Mouse (Mus musculus) midbrain, embryonic 13.5 days (tissue): ENCODE data around the gene Gm10840. TPM values are rescaled to one million over a fixed set of nuclear protein-coding genes. Genes with fewer than 3 reads are reported as not detected.
A peak's percentile ranks its signal among the peaks of the same experiment; 100 is the strongest.
"Not testable (repeated sequence)": the region's sequence is repeated elsewhere in the genome, so short reads cannot be mapped to it uniquely, and the experiment has no call there.

Source experiments
- ATAC-seq: fragments of 200-750 bp; cut with Nextera tagmentation; 2 replicates; pipeline ENCODE4 v1.8.0; 2017; ENCODE audit warnings: mild to moderate bottlenecking, moderate TSS enrichment, moderate library complexity
- H3K27ac ChIP-seq: fragments of 300-500 bp; sonication (generic); 2 replicates; pipeline ENCODE4 v1.5.1; 2015; ENCODE audit warnings: inconsistent platforms, mild to moderate bottlenecking, moderate library complexity
- H3K27me3 ChIP-seq: fragments of 300-500 bp; sonication (generic); 2 replicates; pipeline ENCODE4 v1.6.1; 2015; ENCODE audit warnings: mild to moderate bottlenecking, inconsistent platforms
- H3K36me3 ChIP-seq: fragments of 300-500 bp; sonication (generic); 2 replicates; pipeline ENCODE4 v1.6.1; 2015; ENCODE audit warnings: mild to moderate bottlenecking, inconsistent platforms
- H3K4me1 ChIP-seq: fragments of 300-500 bp; sonication (generic); replicated peaks from 2 replicates; pipeline ENCODE4 v1.6.1; 2015; ENCODE audit warnings: inconsistent platforms
- H3K4me2 ChIP-seq: fragments of 300-500 bp; sonication (generic); replicated peaks from 2 replicates; pipeline ENCODE4 v1.6.1; 2015; ENCODE audit warnings: moderate library complexity, mild to moderate bottlenecking, inconsistent platforms
- H3K4me3 ChIP-seq: fragments of 300-500 bp; sonication (generic); replicated peaks from 2 replicates; pipeline ENCODE4 v1.5.1; 2015; ENCODE audit warnings: mild to moderate bottlenecking, inconsistent platforms
- H3K9ac ChIP-seq: fragments of 300-500 bp; sonication (generic); replicated peaks from 2 replicates; pipeline ENCODE4 v1.6.1; 2015; ENCODE audit warnings: mild to moderate bottlenecking, inconsistent platforms
- H3K9me3 ChIP-seq: fragments of 300-500 bp; sonication (generic); 2 replicates; pipeline ENCODE4 v1.6.1; 2016; ENCODE audit warnings: mild to moderate bottlenecking, inconsistent platforms
- WGBS: fragments of 180-500 bp; shearing (Covaris S2); methylation state at CpG from one replicate; pipeline ENCODE4 v1.1.7; 2015; 5-methylcytosine and 5-hydroxymethylcytosine counted together
- polyA plus RNA-seq: library from polyadenylated mRNA; unstranded; fragments of >200 nt; fragmentation: Nextera tagmentation; extraction: Ambion mirVana; gene quantifications from 2 replicates; pipeline ENCODE4 v1.2.1, GENCODE M21; 2015

Gene Gm10840
- 1.7 TPM in 1 of 2 replicates, not detected in the other for polyA plus RNA-seq

- 24% methylated on average over 22 of the region's 22 CpGs for WGBS
- H3K4me2 ChIP-seq, result peak within 1 kb of the TSS; percentile 96
- no peaks in the 10 kb centered on the region for H3K27me3 ChIP-seq
- peaks cover 48% of the 10 kb centered on the region for H3K4me1 ChIP-seq
- peak within 1 kb of the TSS; percentile 96 for H3K9ac ChIP-seq
- peaks cover 54% of the 10 kb centered on the region for H3K36me3 ChIP-seq
- peak; percentile 54 for ATAC-seq
- H3K4me3 ChIP-seq, result peak within 1 kb of the TSS; percentile 83
- H3K27ac ChIP-seq, result peak within 1 kb of the TSS; percentile 98
- no peaks in the 10 kb centered on the region for H3K9me3 ChIP-seq
These were observed at the start of gene Gm10840, which contains the start of gene Limd2 for GRCm38 (mm10) chr11:106160841-106161721. TSS of gene Gm10840 (plus strand) at chr11:106160850. TSS of gene Limd2 (minus strand) at chr11:106160860.

- Histone ChIP-seq H3K27ac (no peak overlapping the region), H3K9ac (no peak overlapping the region), H3K27me3 (no peaks in the 10 kb centered on the region), H3K4me2 (no peak overlapping the region), H3K4me3 (no peak overlapping the region), H3K9me3 (no peaks in the 10 kb centered on the region), H3K4me1 (no peaks in the 10 kb centered on the region), H3K36me3 (peaks cover 29% of the 10 kb centered on the region)
- ATAC-seq, result no peak
These were observed 49.0 kb upstream of the Gm10840 start for GRCm38 (mm10) chr11:106111688-106112087.

DNA sequence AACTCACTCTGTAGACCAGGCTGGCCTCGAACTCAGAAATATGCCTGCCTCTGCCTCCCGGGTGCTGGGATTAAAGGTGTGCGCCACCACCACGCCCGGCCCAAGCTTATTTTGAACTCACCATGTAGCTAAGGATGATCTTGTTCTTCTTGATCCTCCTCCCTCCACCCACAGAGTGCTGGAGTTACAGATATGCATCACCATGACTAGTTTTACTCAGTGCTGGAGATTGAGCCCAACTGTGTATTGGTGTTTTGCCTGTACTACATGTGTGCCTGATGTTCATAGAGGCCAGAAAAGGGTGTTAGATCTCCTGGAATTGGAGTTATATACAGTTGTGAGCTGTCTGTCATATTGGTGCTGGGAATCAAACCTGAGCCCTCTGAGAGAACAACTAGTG lies 38.4 kb upstream of the Gm10840 start:
- Histone ChIP-seq H3K9me3 (no peaks in the 10 kb centered on the region), H3K36me3 (peaks cover 60% of the 10 kb centered on the region), H3K4me1 (no peaks in the 10 kb centered on the region), H3K4me3 (no peak overlapping the region), H3K27ac (no peak overlapping the region), H3K27me3 (no peaks in the 10 kb centered on the region), H3K9ac (no peak overlapping the region), H3K4me2 (no peak overlapping the region)
- ATAC-seq, result no peak
- WGBS, result 99% methylated on average over 5 of the region's 5 CpGs

DNA sequence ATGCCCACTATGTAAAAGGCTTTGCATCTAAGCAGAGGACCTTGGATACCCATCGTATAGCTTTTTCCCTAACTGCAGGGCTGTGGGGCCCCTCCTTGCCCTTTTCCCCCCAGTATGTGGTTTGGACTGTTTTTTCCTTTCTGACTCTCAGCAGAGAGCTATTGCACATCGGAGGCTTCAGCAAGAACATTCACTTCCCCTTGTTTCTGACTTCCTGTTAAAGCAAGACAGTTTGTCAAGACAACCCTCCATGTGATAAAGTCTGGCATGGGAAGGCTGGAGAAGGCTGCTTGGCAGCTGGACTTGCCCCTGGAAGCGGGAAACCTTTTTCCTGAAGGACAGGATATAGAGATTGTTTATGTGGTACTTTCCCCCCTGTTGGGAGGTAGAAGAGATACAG lies 37.9 kb upstream of the Gm10840 start:
- H3K4me2 ChIP-seq, result no peak overlapping the region
- ATAC-seq, result no peak
- H3K36me3 ChIP-seq, result peaks cover 55% of the 10 kb centered on the region
- no peak overlapping the region for H3K4me3 ChIP-seq
- no peak overlapping the region for H3K27ac ChIP-seq
- no peaks in the 10 kb centered on the region for H3K27me3 ChIP-seq
- no peaks in the 10 kb centered on the region for H3K4me1 ChIP-seq
- WGBS, result 94% methylated on average over 3 of the region's 3 CpGs
- no peaks in the 10 kb centered on the region for H3K9me3 ChIP-seq
- no peak overlapping the region for H3K9ac ChIP-seq

DNA sequence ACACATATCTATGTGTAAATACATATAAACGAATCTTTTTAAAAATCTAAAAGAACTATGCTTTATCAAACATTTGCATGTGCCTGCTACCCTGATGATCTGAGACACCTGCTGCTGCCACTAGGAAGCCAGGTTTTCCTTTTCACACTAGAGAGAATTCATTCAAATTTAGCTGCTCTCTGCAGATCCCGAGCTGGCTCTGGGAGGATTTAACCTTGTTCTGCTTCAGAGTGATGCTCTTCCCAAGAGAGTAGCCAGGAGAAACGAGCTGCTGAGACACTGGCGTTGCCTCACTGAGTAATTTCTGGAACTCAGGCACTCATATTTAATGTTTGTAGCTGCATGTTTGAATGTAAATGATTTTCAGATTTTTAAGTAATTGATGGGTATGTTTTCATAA lies 35.9 kb upstream of the Gm10840 start:
- no peak overlapping the region for H3K27ac ChIP-seq
- WGBS, result 75% methylated on average over 4 of the region's 4 CpGs
- H3K9me3 ChIP-seq, result no peaks in the 10 kb centered on the region
- H3K4me1 ChIP-seq, result no peaks in the 10 kb centered on the region
- H3K4me2 ChIP-seq, result no peak overlapping the region
- H3K9ac ChIP-seq, result no peak overlapping the region
- H3K27me3 ChIP-seq, result no peaks in the 10 kb centered on the region
- ATAC-seq, result no peak
- H3K4me3 ChIP-seq, result no peak overlapping the region
- peaks cover 50% of the 10 kb centered on the region for H3K36me3 ChIP-seq

GRCm38 (mm10) chr11:106125827-106126226 lies 34.8 kb upstream of the Gm10840 start:
- no peak for ATAC-seq
- Histone ChIP-seq H3K36me3 (peaks cover 57% of the 10 kb centered on the region), H3K4me1 (no peaks in the 10 kb centered on the region), H3K9ac (no peak overlapping the region), H3K9me3 (no peaks in the 10 kb centered on the region), H3K27me3 (no peaks in the 10 kb centered on the region), H3K4me3 (no peak overlapping the region), H3K27ac (no peak overlapping the region), H3K4me2 (no peak overlapping the region)
- 83% methylated on average over 1 of the region's 1 CpGs for WGBS

DNA sequence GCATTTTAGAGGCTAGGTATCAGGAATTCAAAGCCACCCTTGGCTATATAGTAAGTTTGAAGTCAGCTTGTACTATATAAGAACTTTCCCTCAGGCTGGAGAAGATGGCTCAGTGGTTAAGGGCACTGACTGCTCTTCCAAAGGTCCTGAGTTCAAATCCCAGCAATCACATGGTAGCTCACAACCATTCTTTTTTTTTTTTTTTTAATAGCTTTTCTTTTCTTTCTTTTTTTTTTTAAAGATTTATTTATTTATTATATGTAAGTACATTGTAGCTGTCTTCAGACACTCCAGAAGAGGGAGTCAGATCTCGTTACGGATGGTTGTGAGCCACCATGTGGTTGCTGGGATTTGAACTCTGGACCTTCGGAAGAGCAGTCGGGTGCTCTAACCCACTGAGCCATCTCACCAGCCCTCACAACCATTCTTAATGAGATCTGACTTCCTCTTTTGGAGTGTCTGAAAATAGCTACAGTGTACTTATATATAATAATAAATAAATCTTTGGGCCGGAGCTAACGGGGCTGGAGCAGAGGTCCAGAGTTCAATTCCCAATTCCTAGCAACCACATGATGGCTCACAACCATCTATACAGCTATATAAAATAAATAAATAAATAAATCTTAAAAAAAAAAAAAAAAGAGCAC lies 33.8 kb upstream of the Gm10840 start:
- H3K4me1 ChIP-seq, H3K4me3 ChIP-seq, H3K9ac ChIP-seq, ATAC-seq, H3K27me3 ChIP-seq, H3K9me3 ChIP-seq, H3K4me2 ChIP-seq, H3K27ac ChIP-seq: not testable (repeated sequence)
- WGBS, result 94% methylated on average over 4 of the region's 6 CpGs
- peaks cover 58% of the 10 kb centered on the region for H3K36me3 ChIP-seq

- 88% methylated on average over 1 of the region's 1 CpGs for WGBS
- ATAC-seq, result no peak
These were observed 31.2 kb upstream of the Gm10840 start for GRCm38 (mm10) chr11:106129477-106129876.

GRCm38 (mm10) chr11:106132516-106132915 lies 28.1 kb upstream of the Gm10840 start:
- no peak overlapping the region for H3K4me2 ChIP-seq
- no peak overlapping the region for H3K27ac ChIP-seq
- no peak overlapping the region for H3K4me3 ChIP-seq
- H3K9me3 ChIP-seq, result no peaks in the 10 kb centered on the region
- H3K9ac ChIP-seq, result no peak overlapping the region
- no peak for ATAC-seq
- peaks cover 12% of the 10 kb centered on the region for H3K4me1 ChIP-seq
- no peaks in the 10 kb centered on the region for H3K27me3 ChIP-seq
- H3K36me3 ChIP-seq, result peaks cover 34% of the 10 kb centered on the region
- WGBS, result 93% methylated on average over 5 of the region's 5 CpGs

More at GRCm38 (mm10) chr11:106129477-106129876, 31.2 kb upstream of the Gm10840 start:
- peaks cover 38% of the 10 kb centered on the region for H3K36me3 ChIP-seq
- H3K4me2 ChIP-seq, result no peak overlapping the region
- no peak overlapping the region for H3K4me3 ChIP-seq
- no peaks in the 10 kb centered on the region for H3K9me3 ChIP-seq
- no peak overlapping the region for H3K9ac ChIP-seq
- H3K4me1 ChIP-seq, result peaks cover 3% of the 10 kb centered on the region
- no peaks in the 10 kb centered on the region for H3K27me3 ChIP-seq
- no peak overlapping the region for H3K27ac ChIP-seq

GRCm38 (mm10) chr11:106134580-106135528 lies 25.8 kb upstream of the Gm10840 start:
- ATAC-seq, result peak; percentile 58; the same call in 1 of the 2 replicates
- no peak overlapping the region for H3K4me2 ChIP-seq
- 40% methylated on average over 8 of the region's 8 CpGs for WGBS

DNA sequence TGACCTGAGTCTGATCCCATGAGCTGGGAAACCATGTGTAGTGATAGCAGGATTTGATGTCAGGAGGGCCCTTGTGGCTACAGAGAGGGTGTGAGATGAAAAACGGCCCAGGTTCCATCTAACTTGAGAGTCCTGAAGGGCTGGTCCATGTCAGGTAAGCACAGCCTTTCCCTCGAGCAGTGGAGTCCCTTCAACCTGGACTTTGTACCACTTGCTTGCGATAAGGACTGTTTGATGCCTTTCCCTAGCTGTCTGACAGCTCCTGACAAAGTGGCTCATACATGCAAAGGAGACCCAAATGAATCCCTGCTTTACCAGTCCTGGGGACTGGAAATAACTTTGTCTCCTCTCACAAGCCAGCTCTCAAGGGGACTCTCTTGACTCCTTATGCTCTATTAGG lies 9.4 kb upstream of the Gm10840 start:
- WGBS, result 95% methylated on average over 3 of the region's 3 CpGs

More at GRCm38 (mm10) chr11:106134580-106135528, 25.8 kb upstream of the Gm10840 start:
- no peak overlapping the region for H3K4me3 ChIP-seq
- H3K36me3 ChIP-seq, result peaks cover 29% of the 10 kb centered on the region
- H3K9ac ChIP-seq, result peak overlapping the region; percentile 52; the same call in 1 of the 2 replicates
- H3K9me3 ChIP-seq, result no peaks in the 10 kb centered on the region
- H3K4me1 ChIP-seq, result peaks cover 12% of the 10 kb centered on the region
- peak overlapping the region; percentile 84 for H3K27ac ChIP-seq
- no peaks in the 10 kb centered on the region for H3K27me3 ChIP-seq

More for the DNA sequence above, 9.4 kb upstream of the Gm10840 start:
- Histone ChIP-seq H3K4me3 (no peak overlapping the region), H3K4me2 (no peak overlapping the region), H3K27ac (no peak overlapping the region), H3K4me1 (peaks cover 4% of the 10 kb centered on the region; the same call in 1 of the 2 replicates), H3K36me3 (peaks cover 82% of the 10 kb centered on the region), H3K27me3 (no peaks in the 10 kb centered on the region), H3K9me3 (no peaks in the 10 kb centered on the region), H3K9ac (no peak overlapping the region)
- no peak for ATAC-seq
